Mouse (Mus musculus) urinary bladder, postnatal 10 days (tissue): ENCODE data around the gene Rora.

ENCODE experiments used
- DNase-seq: peaks from one replicate; pipeline ENCODE4 v3.0.0; 2022; ENCODE audit warnings: low spot score

The Rora gene

DNA sequence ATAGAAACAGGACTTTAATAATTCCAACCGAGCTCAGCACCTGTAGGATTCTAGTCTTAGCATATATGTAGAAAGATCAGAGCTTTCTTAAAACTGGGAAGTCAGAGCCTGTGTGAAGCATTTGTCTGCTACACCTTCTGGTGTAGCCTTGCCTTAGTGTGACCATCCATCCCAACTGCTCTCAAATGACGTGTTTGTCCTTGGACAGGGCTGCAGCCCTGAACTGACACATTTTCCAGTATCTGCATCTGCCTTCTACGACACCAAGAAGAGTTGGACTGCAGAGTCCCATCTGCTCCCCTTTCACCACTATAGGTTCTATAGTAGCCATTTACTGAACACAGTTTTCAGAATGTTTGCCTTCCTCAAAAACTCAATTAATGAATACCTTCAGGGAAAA lies 776.9 kb downstream of the Rora start:
- no peak for DNase-seq

DNA sequence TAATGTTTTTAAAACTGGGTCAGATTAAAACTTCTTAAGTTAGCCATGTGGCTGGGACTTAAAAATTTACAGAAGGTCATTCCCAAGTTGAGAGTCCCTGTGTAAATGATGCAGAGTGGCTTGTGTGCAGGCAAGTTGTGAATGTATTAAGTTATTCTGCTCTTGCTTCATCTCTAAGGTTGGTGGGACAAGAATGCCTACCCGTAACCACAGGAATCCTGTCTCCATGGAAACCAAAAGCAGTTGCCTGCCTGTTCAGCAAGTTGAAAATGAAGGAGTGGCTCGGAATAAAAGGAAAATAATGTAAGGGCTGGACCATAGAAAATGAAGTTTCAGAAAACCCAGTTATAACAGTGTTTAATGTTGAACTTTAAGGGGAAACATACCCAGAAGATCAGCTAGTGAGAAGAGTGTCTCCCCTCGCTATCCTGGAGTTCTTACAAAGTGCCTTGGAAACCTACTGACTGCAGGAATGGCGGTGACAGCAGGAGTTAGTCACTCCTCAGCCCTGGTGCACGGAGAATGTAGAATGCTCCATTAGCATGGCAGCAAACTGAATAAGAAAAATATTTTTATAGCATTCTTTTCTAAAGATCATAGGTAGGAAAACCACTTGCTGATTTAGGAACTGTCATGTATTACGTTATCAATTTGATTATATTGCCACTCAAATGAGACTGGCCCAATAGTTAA lies 778.4 kb downstream of the Rora start:
- no peak for DNase-seq

DNA sequence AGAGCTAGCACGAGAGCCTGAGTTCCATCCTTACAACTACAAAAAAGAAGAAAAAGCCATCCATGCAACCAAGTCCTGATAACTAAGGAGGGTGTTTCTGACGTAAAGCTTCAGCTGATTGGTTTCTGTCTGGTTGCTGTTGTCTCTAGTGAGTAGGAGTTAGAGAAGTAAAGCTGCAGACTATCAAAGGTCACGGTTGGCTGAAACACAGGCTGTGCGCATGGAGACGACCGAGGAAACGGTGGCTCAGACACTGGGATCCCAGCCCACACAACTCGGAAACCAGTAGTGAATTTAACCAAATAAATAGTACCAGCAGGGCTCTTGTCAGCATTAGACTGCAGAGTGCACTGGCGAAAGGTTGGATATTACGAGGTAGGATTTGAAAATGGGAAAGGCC lies 781.6 kb downstream of the Rora start:
- DNase-seq: no peak

DNA sequence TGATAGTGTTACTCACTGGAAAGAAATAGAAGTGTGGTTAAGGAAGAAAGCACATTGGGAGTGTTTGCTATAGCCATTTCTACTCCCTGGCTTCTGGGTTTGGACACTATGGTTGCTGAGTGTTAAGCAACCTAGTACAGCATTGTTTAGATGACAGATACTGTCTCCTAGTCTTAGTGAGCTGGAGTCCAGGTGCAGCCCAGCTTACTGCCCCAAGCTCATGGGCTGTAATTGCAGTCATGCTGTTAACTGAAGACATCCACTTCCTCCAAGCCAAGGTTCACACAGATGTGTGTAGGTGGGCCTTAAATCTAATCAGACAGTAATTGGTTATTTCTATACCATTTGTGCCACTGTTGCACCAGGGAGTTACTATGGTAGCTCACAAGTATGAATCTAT lies 782.1 kb downstream of the Rora start:
- DNase-seq: no peak
